Mouse (Mus musculus) thymus, postnatal 10 days (tissue): ENCODE data around the gene Spsb1.

Experiments
- DNase-seq, 2 experiments: peaks; one replicate each; pipeline ENCODE4 v3.0.0; 2021; ENCODE audit warnings: low spot score in 2 of 2

Spsb1 gene

GRCm38 (mm10) chr4:149953621-149954481 lies 992 bp downstream of the Spsb1 start:
- DNase-seq, result peak; percentile 41 to 42

GRCm38 (mm10) chr4:149952201-149952600 lies 2.6 kb downstream of the Spsb1 start:
- no peak for DNase-seq

- DNase-seq, result no peak
Measured at GRCm38 (mm10) chr4:149951201-149951600, 3.6 kb downstream of the Spsb1 start.

DNA sequence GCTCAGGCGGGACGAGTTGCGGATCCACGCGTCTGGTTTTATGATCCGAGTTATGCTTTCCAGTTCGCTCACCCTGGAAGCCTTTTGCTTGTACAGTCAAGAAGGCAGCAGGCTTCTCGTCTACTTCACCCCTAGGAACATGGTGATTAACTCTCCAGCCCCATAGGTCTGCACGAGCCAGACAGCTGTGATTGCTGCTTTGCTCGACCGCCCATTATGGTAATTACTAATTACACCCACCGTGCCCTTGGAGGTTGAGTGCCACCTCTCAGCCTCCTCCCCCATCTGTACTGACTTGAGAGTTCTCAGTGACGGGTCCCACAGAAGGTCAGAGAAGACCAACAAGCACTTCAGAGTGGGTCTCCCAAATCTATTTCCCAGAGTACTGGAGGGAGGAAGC lies 5.2 kb downstream of the Spsb1 start:
- DNase-seq, result no peak

DNA sequence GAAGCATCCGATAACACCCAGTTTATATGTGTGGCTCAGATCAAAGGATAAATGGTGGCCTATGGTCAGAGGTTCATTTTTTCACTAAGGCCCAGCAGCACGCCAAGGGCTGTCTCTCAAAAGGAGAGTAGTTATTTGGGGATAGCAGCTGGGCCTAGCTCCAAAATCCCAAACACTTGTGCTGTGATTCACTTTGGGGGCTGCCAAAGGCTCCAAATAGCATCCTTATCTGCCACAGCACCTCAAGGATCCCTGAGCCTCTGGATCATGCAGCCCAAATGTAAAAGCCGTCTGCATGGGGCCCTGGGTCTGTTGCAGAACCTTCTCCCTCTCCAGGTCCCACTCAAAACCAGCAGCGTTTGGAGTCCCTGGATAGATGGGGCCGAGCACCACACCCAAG lies 6.7 kb downstream of the Spsb1 start:
- DNase-seq, result no peak

GRCm38 (mm10) chr4:149947396-149947795 lies 7.4 kb downstream of the Spsb1 start:
- DNase-seq, result no peak

- no peak for DNase-seq
Measured at GRCm38 (mm10) chr4:149945194-149945593, 9.6 kb downstream of the Spsb1 start.

GRCm38 (mm10) chr4:149944214-149944613 lies 10.6 kb downstream of the Spsb1 start:
- DNase-seq, result no peak

DNA sequence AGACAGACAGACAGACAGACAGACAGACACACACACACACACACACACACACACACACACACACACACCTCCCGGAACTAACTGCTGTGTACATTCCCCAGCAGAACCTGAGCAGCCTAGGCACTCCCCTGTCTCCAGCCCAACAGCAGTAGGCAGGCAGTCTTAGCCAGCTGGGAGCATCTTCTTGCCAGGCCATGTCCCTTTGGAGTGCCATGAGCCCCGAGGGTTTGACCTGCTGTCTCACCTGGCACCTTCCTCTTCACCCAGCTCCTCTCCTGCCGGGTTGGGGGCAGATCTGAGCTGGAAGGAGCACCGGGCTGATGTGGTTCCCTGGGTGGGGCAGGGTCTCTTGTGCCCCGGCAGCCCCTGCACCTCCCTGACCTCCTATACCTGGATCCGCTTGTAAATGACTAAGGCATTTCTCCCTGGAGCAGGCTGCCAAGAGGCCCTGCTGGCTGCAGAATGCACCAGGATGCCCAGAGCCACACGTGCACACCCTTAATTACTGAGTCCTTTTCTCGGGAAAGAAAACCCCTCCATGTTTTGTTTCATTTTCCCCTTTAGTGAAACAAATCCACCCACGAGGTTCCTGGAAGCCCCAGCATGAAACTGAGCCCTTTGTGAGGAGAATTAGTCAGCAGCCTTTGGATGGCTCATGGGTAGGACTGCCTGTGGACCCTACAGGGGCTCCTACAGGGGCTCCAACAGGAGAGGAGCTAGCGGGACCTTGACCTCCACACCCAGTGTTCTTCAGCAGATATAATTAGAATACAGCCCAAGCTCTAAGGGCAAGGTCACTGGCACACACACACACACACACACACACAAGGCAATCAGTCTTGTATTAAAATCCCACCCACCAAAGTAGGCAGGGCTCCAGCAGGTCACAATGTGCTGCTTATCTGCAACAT lies 11.8 kb downstream of the Spsb1 start:
- no peak for DNase-seq

DNA sequence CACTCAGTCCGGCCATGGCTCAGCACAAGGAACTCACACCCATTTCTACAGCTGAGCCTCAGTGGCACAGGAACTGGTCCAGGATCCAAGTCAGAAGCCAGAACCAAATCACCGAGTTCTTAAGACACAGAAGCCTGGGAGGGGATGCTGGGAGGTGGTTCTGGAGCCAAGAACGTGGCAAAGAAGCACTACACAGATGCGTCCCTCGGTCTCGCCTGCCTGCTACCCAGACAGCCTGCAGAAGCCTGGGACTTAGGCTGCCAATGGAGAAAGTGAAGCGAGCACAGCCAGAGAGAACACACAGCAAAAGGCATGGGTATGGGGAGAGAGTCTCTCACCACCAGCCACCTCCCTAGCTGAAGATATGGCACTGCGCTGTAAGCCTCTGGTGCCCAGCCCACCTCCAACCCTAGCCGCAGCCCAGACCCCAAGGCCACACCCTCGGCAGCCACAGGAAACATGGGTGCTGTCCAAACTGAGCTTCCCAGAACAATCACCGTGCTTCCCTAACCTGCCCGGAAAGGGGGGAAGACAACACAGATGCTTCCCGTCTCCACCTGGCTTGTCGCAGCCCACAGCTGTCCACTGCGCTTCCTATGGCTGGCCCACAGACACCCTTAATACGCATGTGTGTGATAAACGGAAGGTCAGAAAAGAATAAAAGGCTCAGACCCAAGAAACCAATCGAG lies 13.6 kb downstream of the Spsb1 start:
- no peak for DNase-seq

GRCm38 (mm10) chr4:149938701-149939100 lies 16.1 kb downstream of the Spsb1 start:
- no peak for DNase-seq

- DNase-seq, result no peak
Measured at GRCm38 (mm10) chr4:149936921-149937320, 17.9 kb downstream of the Spsb1 start.

GRCm38 (mm10) chr4:149935470-149935869 lies 19.4 kb downstream of the Spsb1 start:
- DNase-seq, result no peak

- DNase-seq, result no peak
Measured at GRCm38 (mm10) chr4:149933519-149934245, 21.2 kb downstream of the Spsb1 start.

GRCm38 (mm10) chr4:149933025-149933424 lies 21.8 kb downstream of the Spsb1 start:
- no peak for DNase-seq

- no peak for DNase-seq
Measured at GRCm38 (mm10) chr4:149932108-149932815, 22.6 kb downstream of the Spsb1 start.

- no peak for DNase-seq
Measured at GRCm38 (mm10) chr4:149930755-149931154, 24.1 kb downstream of the Spsb1 start.

GRCm38 (mm10) chr4:149923014-149923413 lies 31.8 kb downstream of the Spsb1 start:
- no peak for DNase-seq

GRCm38 (mm10) chr4:149922121-149922718 lies 32.6 kb downstream of the Spsb1 start:
- DNase-seq, result no peak

GRCm38 (mm10) chr4:149920886-149921285 lies 34.0 kb downstream of the Spsb1 start:
- no peak for DNase-seq
